Mouse (Mus musculus) thymus, adult 2 months (tissue): ENCODE data around the gene Snrk.

ENCODE experiments used
- CTCF ChIP-seq: fragments of 200-500 bp; IDR thresholded peaks from 2 replicates; pipeline ENCODE4 v1.5.1; 2012; ENCODE audit warnings: mild to moderate bottlenecking, control low read depth, low read length, moderate library complexity, borderline replicate concordance; ENCODE audit not compliant: control insufficient read depth, poor library complexity, insufficient read depth; ENCODE audit errors: extremely low read depth
- POLR2A ChIP-seq: fragments of 200-500 bp; IDR thresholded peaks from 2 replicates; pipeline ENCODE4 v1.6.1; 2012; ENCODE audit warnings: mild to moderate bottlenecking, low read length, control low read depth, moderate library complexity; ENCODE audit not compliant: control insufficient read depth, poor library complexity, insufficient read depth; ENCODE audit errors: extremely low read depth

GRCm38 (mm10) chr9:122204508-122204907 is 87.4 kb downstream of the Snrk start:
- TF ChIP-seq POLR2A (no peak), CTCF (no peak)
